13 mouse cellular contexts compared by ENCODE assay signal in genomic region chr6:86180617-86181016, GRCm38 (mm10). TPM values are rescaled to one million over a fixed set of nuclear protein-coding genes. Genes with fewer than 3 reads are reported as not detected.
DNase-seq lines count a peak whose midpoint lies in the region; ATAC-seq and TF ChIP-seq lines count a peak whose summit lies in the region.
"Had no signal": no experiment of that assay in that cellular context is flagged by ENCODE, and none has a peak within 500 bp of the region (broad histone marks: within the 10 kb centered on the region; RNA-seq: fewer than 3 reads in every experiment).

No protein-coding gene starts in this region.

- no peaks in the 10 kb centered on the region for H3K27me3 ChIP-seq in kidney, postnatal 0 days (ENCODE audit: insufficient read depth, low read length)
- H3K27me3 ChIP-seq in kidney, embryonic 14.5 days (ENCODE audit: control insufficient read depth, insufficient read depth, low read length): no peaks in the 10 kb centered on the region
- no peaks in the 10 kb centered on the region for H3K27me3 ChIP-seq in C2C12 (ENCODE audit: control insufficient read depth, insufficient read depth, insufficient read length)
- H3K27me3 ChIP-seq in forebrain, embryonic 16.5 days (replicated peaks; ENCODE audit: control insufficient read depth, insufficient read depth, low read length): no peaks in the 10 kb centered on the region

- H3K4me2 ChIP-seq in kidney, postnatal 0 days (ENCODE audit: low read length): no peak overlapping the region
- no peak overlapping the region for H3K4me2 ChIP-seq in kidney, embryonic 14.5 days (replicated peaks; ENCODE audit: low read depth, low read length)
- H3K4me2 ChIP-seq in forebrain, embryonic 16.5 days (ENCODE audit: low read length): no peak overlapping the region

- H3K27ac ChIP-seq in kidney, postnatal 0 days: no peak overlapping the region
- no peak overlapping the region for H3K27ac ChIP-seq in kidney, embryonic 14.5 days (ENCODE audit: low read depth, low read length)
- no peak overlapping the region for H3K27ac ChIP-seq in forebrain, embryonic 16.5 days (ENCODE audit: low read length)
- H3K27ac ChIP-seq: heart, adult 2 months; layer of hippocampus, adult 2 months had no signal

- no peaks in the 10 kb centered on the region for H3K36me3 ChIP-seq in kidney, postnatal 0 days (ENCODE audit: insufficient read depth, low read length)
- H3K36me3 ChIP-seq in kidney, embryonic 14.5 days (ENCODE audit: control insufficient read depth, insufficient read depth, low read length): no peaks in the 10 kb centered on the region
- no peaks in the 10 kb centered on the region for H3K36me3 ChIP-seq in C2C12 (ENCODE audit: control insufficient read depth, insufficient read depth)
- no peaks in the 10 kb centered on the region for H3K36me3 ChIP-seq in forebrain, embryonic 16.5 days (ENCODE audit: control insufficient read depth, insufficient read depth)

- DNase-seq in kidney, postnatal 0 days (ENCODE audit: low spot score): peak; percentile 45
- peak; percentile 38 for DNase-seq in 3134 (ENCODE audit: extremely low read depth, insufficient read length, low spot score)
- DNase-seq in lung, postnatal 36 days: peak; percentile 40
- DNase-seq in left cerebral cortex, postnatal 4 days: no peak
- DNase-seq: cerebellum, adult 11-12 months; heart, adult 2 months; kidney, adult 9 months; thymus, postnatal 25 days had no signal

- no peaks in the 10 kb centered on the region; the same call in 1 of the 2 replicates for H3K4me1 ChIP-seq in kidney, postnatal 0 days (replicated peaks; ENCODE audit: insufficient read depth, low read length)
- H3K4me1 ChIP-seq in kidney, embryonic 14.5 days (ENCODE audit: control insufficient read depth, insufficient read depth, low read length): peaks cover 17% of the 10 kb centered on the region; the same call in 1 of the 2 replicates
- no peaks in the 10 kb centered on the region for H3K4me1 ChIP-seq in forebrain, embryonic 16.5 days (replicated peaks; ENCODE audit: control insufficient read depth, insufficient read depth, low read length)

- no peak overlapping the region for H3K9ac ChIP-seq in kidney, postnatal 0 days (ENCODE audit: low read depth, low read length)
- H3K9ac ChIP-seq in kidney, embryonic 14.5 days (ENCODE audit: low read depth, low read length): no peak overlapping the region
- no peak overlapping the region for H3K9ac ChIP-seq in forebrain, embryonic 16.5 days (replicated peaks; ENCODE audit: low read depth, low read length)

- H3K79me3 ChIP-seq in C2C12 (ENCODE audit: low read depth): no peaks in the 10 kb centered on the region

- 21% methylated on average over 2 of the region's 2 CpGs for WGBS in kidney, postnatal 0 days
- 33% methylated on average over 2 of the region's 2 CpGs for WGBS in kidney, embryonic 14.5 days
- 56% methylated on average over 2 of the region's 2 CpGs for WGBS in forebrain, embryonic 16.5 days

- H3K79me2 ChIP-seq in C2C12 (ENCODE audit: control insufficient read depth, insufficient read depth): no peaks in the 10 kb centered on the region

- H3ac ChIP-seq in C2C12 (ENCODE audit: control insufficient read depth, insufficient read length, low read depth): no peak overlapping the region

- no peaks in the 10 kb centered on the region for H3K9me3 ChIP-seq in kidney, postnatal 0 days (replicated peaks; ENCODE audit: low read length)
- no peaks in the 10 kb centered on the region for H3K9me3 ChIP-seq in kidney, embryonic 14.5 days (ENCODE audit: control insufficient read depth, low read length)
- H3K9me3 ChIP-seq in forebrain, embryonic 16.5 days (ENCODE audit: control insufficient read depth, low read length): no peaks in the 10 kb centered on the region

- intact Hi-C loops in left cerebral cortex, postnatal 4 days (cut with DNase I): no loop called here

- TF ChIP-seq CTCF in kidney, postnatal 0 days (IDR thresholded peaks at IDR 0.05; ENCODE audit: low read depth): no peak
- TF ChIP-seq CTCF in C2C12 (IDR thresholded peaks at IDR 0.05; ENCODE audit: control insufficient read depth, insufficient read depth, insufficient read length): no peak

- H3K4me3 ChIP-seq in kidney, postnatal 0 days (replicated peaks; ENCODE audit: low read depth, low read length): no peak overlapping the region
- no peak overlapping the region for H3K4me3 ChIP-seq in kidney, embryonic 14.5 days (ENCODE audit: low read length)
- H3K4me3 ChIP-seq in C2C12 (ENCODE audit: insufficient read depth, poor library complexity, severe bottlenecking): no peak overlapping the region
- no peak overlapping the region for H3K4me3 ChIP-seq in forebrain, embryonic 16.5 days (replicated peaks; ENCODE audit: low read length)
- H3K4me3 ChIP-seq: heart, adult 2 months; layer of hippocampus, adult 2 months had no signal

- ATAC-seq in kidney, postnatal 0 days (replicated peaks; ENCODE audit: low FRiP score, low read depth): no peak
- ATAC-seq in kidney, embryonic 14.5 days (ENCODE audit: low FRiP score, low TSS enrichment): no peak
- ATAC-seq in forebrain, embryonic 16.5 days: no peak
- ATAC-seq: hindbrain, embryonic 16.5 days had no signal

TF ChIP-seq in C2C12, 6 proteins besides CTCF, POLR2A, EP300 and RAD21:
- TF ChIP-seq MAX (IDR thresholded peaks at IDR 0.05): peak; percentile 53
- TF ChIP-seq USF1 (IDR thresholded peaks at IDR 0.05; ENCODE audit: low read depth): no peak
- TF ChIP-seq MYOG (IDR thresholded peaks at IDR 0.05; ENCODE audit: control insufficient read depth, extremely low read depth, insufficient read length): no peak
- TF ChIP-seq FOSL1 (IDR thresholded peaks at IDR 0.05; ENCODE audit: insufficient read depth, low read length, poor library complexity, severe bottlenecking): peak; percentile 30
- peak; percentile 16 for TF ChIP-seq CEBPB (IDR thresholded peaks at IDR 0.05; ENCODE audit: low read depth)
- no peak for TF ChIP-seq MYOD1 (IDR thresholded peaks at IDR 0.05; ENCODE audit: control insufficient read depth, insufficient read length, low read depth)

RNA-seq across cellular contexts. Expression of gene Tgfa, which starts 14.4 kb away (rescaled TPM):
- 5.7 and 6.1 TPM in 2 replicates for polyA plus RNA-seq in kidney, postnatal 0 days (2015; fragmentation: Nextera tagmentation; extraction: Ambion mirVana)
- polyA plus RNA-seq in kidney, embryonic 14.5 days (2014; fragmentation: Nextera tagmentation; extraction: Ambion mirVana): 5.1 and 12.3 TPM in 2 replicates
- polyA plus RNA-seq in C2C12 (2012; fragmentation: generic; extraction: Trizol): 0.54 TPM
- polyA plus RNA-seq in forebrain, embryonic 16.5 days (2015; fragmentation: Nextera tagmentation; extraction: Ambion mirVana): 14.6 and 19.7 TPM in 2 replicates
- 10 to 100 TPM; 28.6 TPM for total RNA-seq in left cerebral cortex, postnatal 4 days (2021)
